Mouse (Mus musculus): ENCODE measurements around the gene Fam71a.

GRCm38 (mm10) chr1:191182431-191183162 lies 18.0 kb upstream of the Fam71a start:
- TF ChIP-seq CTCF (IDR thresholded peaks at IDR 0.05; ENCODE audit: control insufficient read depth, insufficient read depth, insufficient read length) (peak; percentile 71), CEBPB (IDR thresholded peaks at IDR 0.05; ENCODE audit: low read depth) (no peak), MAX (IDR thresholded peaks at IDR 0.05) (no peak), USF1 (IDR thresholded peaks at IDR 0.05; ENCODE audit: low read depth) (no peak), FOSL1 (IDR thresholded peaks at IDR 0.05; ENCODE audit: insufficient read depth, low read length, poor library complexity, severe bottlenecking) (no peak), MYOD1 (IDR thresholded peaks at IDR 0.05; ENCODE audit: control insufficient read depth, insufficient read length, low read depth) (no peak), MYOG (IDR thresholded peaks at IDR 0.05; ENCODE audit: control insufficient read depth, extremely low read depth, insufficient read length) (no peak)
